Mouse (Mus musculus) kidney, adult 2 months (tissue): ENCODE data around the gene Tead1. TPM values are rescaled to one million over a fixed set of nuclear protein-coding genes. Genes with fewer than 3 reads are reported as not detected.

Source experiments
- DNase-seq: peaks from one replicate; pipeline ENCODE4 v3.0.0; 2021
- H3K27ac ChIP-seq: fragments of 200-500 bp; 2 replicates; pipeline ENCODE4 v1.5.1; 2012; ENCODE audit warnings: low read depth, low read length, control low read depth, inconsistent platforms; ENCODE audit not compliant: insufficient read depth
- H3K27me3 ChIP-seq: fragments of 200-500 bp; replicated peaks from 2 replicates; pipeline ENCODE4 v1.6.1; 2012; ENCODE audit warnings: mild to moderate bottlenecking, moderate library complexity, low read length, inconsistent platforms; ENCODE audit not compliant: control insufficient read depth, insufficient read depth
- H3K36me3 ChIP-seq: fragments of 200-500 bp; 2 replicates; pipeline ENCODE4 v1.6.1; 2012; ENCODE audit warnings: mild to moderate bottlenecking, moderate library complexity, low read length, inconsistent platforms; ENCODE audit not compliant: control insufficient read depth, insufficient read depth
- H3K4me1 ChIP-seq: fragments of 200-500 bp; 2 replicates; pipeline ENCODE4 v1.6.1; 2011; ENCODE audit warnings: low read length; ENCODE audit not compliant: control insufficient read depth, insufficient read depth
- H3K4me3 ChIP-seq: fragments of 200-500 bp; 2 replicates; pipeline ENCODE4 v1.5.1; 2011; ENCODE audit warnings: mild to moderate bottlenecking, low read depth, low read length, control low read depth; ENCODE audit not compliant: insufficient read depth
- CTCF ChIP-seq: fragments of 200-500 bp; conservative IDR thresholded peaks from 2 replicates; pipeline ENCODE4 v1.5.1; 2011; ENCODE audit warnings: low read depth, mild to moderate bottlenecking, control low read depth, low read length, moderate library complexity, mixed read lengths; ENCODE audit not compliant: insufficient read depth, insufficient read length
- POLR2A ChIP-seq: fragments of 200-500 bp; IDR thresholded peaks from one replicate; pipeline ENCODE4 v1.6.1; 2011; ENCODE audit warnings: low read depth, low read length, control low read depth
- WGBS: fragments of 180-500 bp; shearing (Covaris S2); methylation state at CpG from one replicate; pipeline ENCODE4 v1.1.7; 2018; 5-methylcytosine and 5-hydroxymethylcytosine counted together
- polyA plus RNA-seq: library from polyadenylated mRNA; depleted of rRNA; stranded (reverse); fragments of >200 nt; gene quantifications from 2 replicates; pipeline ENCODE4 v1.2.3, GENCODE M21; 2012

The Tead1 gene
- polyA plus RNA-seq, 1 experiment = 14.7 TPM

- 70% methylated on average over 2 of the region's 2 CpGs for WGBS
- no peak for TF ChIP-seq POLR2A
- no peak for TF ChIP-seq CTCF
- Histone ChIP-seq H3K4me3 (no peak overlapping the region), H3K27me3 (no peaks in the 10 kb centered on the region), H3K36me3 (peaks cover 3% of the 10 kb centered on the region; the same call in 1 of the 2 replicates), H3K27ac (no peak overlapping the region), H3K4me1 (no peaks in the 10 kb centered on the region)
- DNase-seq = no peak
Observed at GRCm38 (mm10) chr7:112907468-112907867, 228.3 kb downstream of the Tead1 start.

DNA sequence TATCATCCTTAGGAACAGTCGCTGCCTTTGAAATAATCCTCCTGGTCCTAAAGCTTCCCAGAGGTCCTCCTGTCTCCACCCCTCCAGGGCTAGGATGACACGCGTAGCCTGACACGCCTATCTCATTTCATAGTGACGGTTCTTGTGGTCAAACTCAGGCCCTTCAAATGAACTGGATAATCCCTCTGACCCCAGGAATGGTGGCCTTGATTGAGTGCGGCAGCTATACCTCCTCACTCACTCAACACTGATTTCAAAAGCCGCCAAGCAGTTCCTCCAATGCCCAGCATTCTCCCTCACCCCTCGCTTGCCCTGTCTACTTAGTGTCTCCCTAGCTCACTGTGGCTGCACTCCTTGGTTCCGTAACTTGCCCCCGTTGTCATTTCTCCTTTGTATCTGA, 230.0 kb downstream of the Tead1 start:
- Histone ChIP-seq H3K27ac (no peak overlapping the region), H3K4me3 (no peak overlapping the region), H3K27me3 (no peaks in the 10 kb centered on the region), H3K4me1 (no peaks in the 10 kb centered on the region), H3K36me3 (peaks cover 1% of the 10 kb centered on the region; the same call in 1 of the 2 replicates)
- TF ChIP-seq POLR2A = no peak
- TF ChIP-seq CTCF = no peak
- WGBS = 83% methylated on average over 10 of the region's 10 CpGs
- DNase-seq = no peak

- Histone ChIP-seq H3K27me3 (no peaks in the 10 kb centered on the region), H3K4me1 (no peaks in the 10 kb centered on the region), H3K27ac (no peak overlapping the region), H3K36me3 (no peaks in the 10 kb centered on the region), H3K4me3 (no peak overlapping the region)
- WGBS = 62% methylated on average over 3 of the region's 3 CpGs
- TF ChIP-seq CTCF (no peak), POLR2A (no peak)
- no peak for DNase-seq
Observed at GRCm38 (mm10) chr7:112912969-112913368, 233.9 kb downstream of the Tead1 start.

DNA sequence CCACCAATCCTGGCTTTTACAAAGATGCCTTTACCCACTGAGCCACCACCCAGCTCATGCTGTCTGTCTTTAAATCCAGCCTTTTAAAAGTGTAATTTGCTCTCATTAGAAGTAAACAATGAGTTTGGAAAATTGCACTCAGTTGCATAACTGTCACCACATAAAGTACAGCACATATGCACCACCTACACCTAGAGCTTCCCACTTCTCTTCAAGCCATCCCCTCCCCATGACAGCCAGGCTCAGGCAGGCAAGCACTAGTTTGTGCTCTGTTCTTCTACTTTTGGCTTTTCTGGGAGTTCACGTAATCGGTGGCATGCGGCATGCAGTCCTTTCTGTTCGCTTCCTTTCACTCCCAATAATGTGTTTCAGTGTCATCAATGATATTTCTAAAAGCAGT, 236.5 kb downstream of the Tead1 start:
- no peaks in the 10 kb centered on the region for H3K4me1 ChIP-seq
- no peaks in the 10 kb centered on the region for H3K36me3 ChIP-seq
- no peaks in the 10 kb centered on the region for H3K27me3 ChIP-seq
- H3K27ac ChIP-seq = no peak overlapping the region
- H3K4me3 ChIP-seq = no peak overlapping the region
- 94% methylated on average over 4 of the region's 4 CpGs for WGBS
- no peak for DNase-seq
- TF ChIP-seq POLR2A = no peak
- TF ChIP-seq CTCF = no peak

GRCm38 (mm10) chr7:112917613-112918278, 238.6 kb downstream of the Tead1 start:
- no peak overlapping the region for H3K4me3 ChIP-seq
- no peaks in the 10 kb centered on the region for H3K36me3 ChIP-seq
- H3K27me3 ChIP-seq = no peaks in the 10 kb centered on the region
- 49% methylated on average over 10 of the region's 10 CpGs for WGBS
- no peak for TF ChIP-seq POLR2A
- no peak for TF ChIP-seq CTCF
- no peaks in the 10 kb centered on the region for H3K4me1 ChIP-seq
- no peak for DNase-seq
- no peak overlapping the region for H3K27ac ChIP-seq

DNA sequence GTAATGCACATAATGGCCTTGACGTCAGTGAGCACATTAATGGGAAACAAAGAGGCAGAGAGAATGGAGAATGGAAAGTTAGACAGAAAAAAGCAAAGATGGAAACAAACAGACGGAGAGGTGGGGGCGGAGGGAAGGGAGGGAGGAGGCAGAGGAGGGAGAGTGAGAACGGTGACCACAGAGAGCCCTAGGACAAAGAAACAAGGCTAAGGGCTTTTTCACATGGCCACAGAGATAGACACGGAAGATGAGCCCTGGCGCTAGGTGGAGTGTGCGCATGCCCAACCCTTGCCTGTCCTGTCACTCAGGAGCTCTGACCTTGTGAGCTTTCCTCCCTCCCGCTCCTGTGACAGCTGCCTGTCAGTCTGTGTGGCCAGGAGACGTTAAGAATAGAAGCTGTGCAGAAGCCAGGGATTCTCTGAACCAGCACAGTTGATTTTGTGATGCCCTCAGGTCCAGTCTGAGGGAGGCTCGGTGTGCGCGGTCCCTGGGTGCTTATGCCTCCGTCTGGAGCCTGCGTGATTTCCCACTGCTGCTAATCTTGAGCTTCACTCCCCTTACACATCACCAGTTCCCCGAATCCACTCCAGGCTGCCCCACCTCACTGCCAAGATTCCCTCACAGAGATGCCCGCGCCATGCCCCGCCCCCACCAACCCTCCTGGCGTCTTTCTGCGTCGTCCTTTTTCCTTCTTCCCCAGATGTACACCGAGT, 239.3 kb downstream of the Tead1 start:
- Histone ChIP-seq H3K27ac (no peak overlapping the region), H3K36me3 (no peaks in the 10 kb centered on the region), H3K4me3 (no peak overlapping the region), H3K4me1 (no peaks in the 10 kb centered on the region), H3K27me3 (no peaks in the 10 kb centered on the region)
- 53% methylated on average over 22 of the region's 22 CpGs for WGBS
- TF ChIP-seq CTCF (no peak), POLR2A (no peak)
- DNase-seq = no peak

DNA sequence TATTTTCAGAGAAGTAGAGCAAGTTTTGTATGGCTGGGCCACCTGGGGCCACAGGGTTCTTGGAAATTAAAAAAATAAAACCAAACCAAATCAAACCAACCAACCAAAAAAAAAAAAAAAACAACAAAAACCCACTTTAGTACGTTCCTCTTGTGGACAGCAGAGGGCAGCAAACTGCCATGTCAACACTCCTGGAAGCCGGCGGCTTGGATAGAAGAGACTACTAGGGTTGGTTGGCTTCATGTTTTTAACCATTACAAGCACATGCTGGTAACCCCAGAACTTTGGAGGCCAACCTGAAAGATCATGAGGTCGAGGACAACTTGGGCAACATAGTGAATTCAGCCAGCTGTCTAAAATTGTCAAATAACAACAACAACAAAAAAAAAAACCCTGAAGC, 240.7 kb downstream of the Tead1 start:
- no peak overlapping the region for H3K4me3 ChIP-seq
- TF ChIP-seq POLR2A (no peak), CTCF (peak; percentile 71)
- no peaks in the 10 kb centered on the region for H3K36me3 ChIP-seq
- H3K27me3 ChIP-seq = no peaks in the 10 kb centered on the region
- DNase-seq = peak; percentile 63
- no peak overlapping the region for H3K27ac ChIP-seq
- 1% methylated on average over 4 of the region's 4 CpGs for WGBS
- no peaks in the 10 kb centered on the region for H3K4me1 ChIP-seq
